Comparison of ENCODE assay signal across 9 mouse cellular contexts in genomic region chr4:63409908-63410582, GRCm38 (mm10). TPM values are rescaled to one million over a fixed set of nuclear protein-coding genes. Genes with fewer than 3 reads are reported as not detected.
DNase-seq lines count a peak whose midpoint lies in the region; ATAC-seq and TF ChIP-seq lines count a peak whose summit lies in the region.
"Had no signal": no experiment of that assay in that cellular context is flagged by ENCODE, and none has a peak within 500 bp of the region (broad histone marks: within the 10 kb centered on the region; RNA-seq: fewer than 3 reads in every experiment).

No protein-coding gene starts in this region.

- no peak for TF ChIP-seq EP300 in MEL (IDR thresholded peaks at IDR 0.05; ENCODE audit: low read depth in 1 of 2, low read length in 2 of 2)

- H3K4me1 ChIP-seq in MEL (ENCODE audit: control insufficient read depth in 1 of 2, insufficient read depth in 2 of 2, low read length in 2 of 2), result peaks cover 12 to 40% of the 10 kb centered on the region in 2 experiments
- peaks cover 30% of the 10 kb centered on the region for H3K4me1 ChIP-seq in intestine, embryonic 16.5 days (ENCODE audit: control insufficient read depth, insufficient read depth, low read length)
- H3K4me1 ChIP-seq in lung, embryonic 16.5 days (replicated peaks; ENCODE audit: control insufficient read depth, insufficient read depth, low read length), result peaks cover 42% of the 10 kb centered on the region
- H3K4me1 ChIP-seq in olfactory bulb, adult 2 months (ENCODE audit: control insufficient read depth, insufficient read depth, low read length), result peaks cover 18% of the 10 kb centered on the region

- TF ChIP-seq POLR2A in MEL (IDR thresholded peaks at IDR 0.05; ENCODE audit: control insufficient read depth in 1 of 2, insufficient read depth in 1 of 2, low read depth in 1 of 2, low read length in 2 of 2, poor library complexity in 1 of 2), result no peak
- TF ChIP-seq POLR2A in olfactory bulb, adult 2 months (IDR thresholded peaks at IDR 0.05; ENCODE audit: insufficient read depth, low read depth, low read length), result no peak

- H3K4me3 ChIP-seq in MEL (ENCODE audit: control insufficient read depth in 1 of 2, insufficient read depth in 1 of 2, low read depth in 2 of 2, low read length in 2 of 2), result peak overlapping the region; percentile 58 to 90
- H3K4me3 ChIP-seq in intestine, embryonic 16.5 days (ENCODE audit: low read length), result peak overlapping the region; percentile 70
- peak overlapping the region; percentile 74 for H3K4me3 ChIP-seq in lung, embryonic 16.5 days (ENCODE audit: low read length)
- peak overlapping the region; percentile 67 for H3K4me3 ChIP-seq in olfactory bulb, adult 2 months (ENCODE audit: insufficient read depth, low read depth, low read length)

- no peak for TF ChIP-seq RAD21 in MEL (IDR thresholded peaks at IDR 0.05; ENCODE audit: low read depth, low read length)

- H3K9ac ChIP-seq in MEL (ENCODE audit: control insufficient read depth, low read depth, low read length, poor library complexity, severe bottlenecking), result peak overlapping the region; percentile 86
- H3K9ac ChIP-seq in intestine, embryonic 16.5 days (ENCODE audit: low read depth, low read length), result peak overlapping the region; percentile 68
- H3K9ac ChIP-seq in lung, embryonic 16.5 days (ENCODE audit: low read length), result peak overlapping the region; percentile 65

- WGBS in intestine, embryonic 16.5 days, result under 1% methylated on average over 39 of the region's 39 CpGs
- 0% methylated on average over 37 of the region's 39 CpGs for WGBS in lung, embryonic 16.5 days
- 1% methylated on average over 39 of the region's 39 CpGs for WGBS in olfactory bulb, adult 2 months

- peak; percentile 86 for ATAC-seq in intestine, embryonic 16.5 days
- ATAC-seq in lung, embryonic 16.5 days (ENCODE audit: low read depth), result peak; percentile 78

- peak; percentile 92 for DNase-seq in CD4-positive helper T cell, adult 2 months (ENCODE audit: low read depth, low spot score)
- DNase-seq in MEL (ENCODE audit: low read depth, low spot score), result peak; percentile 86
- DNase-seq in embryo, embryonic 11.5 days (ENCODE audit: low read depth, low spot score), result peak; percentile 46
- DNase-seq in heart, adult 11 months, result peak; percentile 99
- DNase-seq in thymus, postnatal 36 days, result peak; percentile 74 to 83

- H3K79me2 ChIP-seq in MEL (ENCODE audit: control insufficient read depth, insufficient read depth, low read length, poor library complexity), result peaks cover 6% of the 10 kb centered on the region; the same call in 1 of the 2 replicates

- H3K27ac ChIP-seq in MEL (ENCODE audit: control insufficient read depth, low read depth, low read length), result peak overlapping the region; percentile 93
- H3K27ac ChIP-seq in intestine, embryonic 16.5 days (ENCODE audit: low read length), result peak overlapping the region; percentile 41; the same call in 1 of the 2 replicates
- peak overlapping the region; percentile 77 for H3K27ac ChIP-seq in lung, embryonic 16.5 days (ENCODE audit: low read length)
- no peak overlapping the region for H3K27ac ChIP-seq in olfactory bulb, adult 2 months (ENCODE audit: insufficient read depth, low read depth, low read length)

- H3K27me3 ChIP-seq in MEL (ENCODE audit: control insufficient read depth in 1 of 2, insufficient read depth in 2 of 2, low read length in 2 of 2), result no peaks in the 10 kb centered on the region
- no peaks in the 10 kb centered on the region for H3K27me3 ChIP-seq in intestine, embryonic 16.5 days (replicated peaks; ENCODE audit: control insufficient read depth, insufficient read depth, low read length)
- no peaks in the 10 kb centered on the region; the same call in 1 of the 2 replicates for H3K27me3 ChIP-seq in lung, embryonic 16.5 days (ENCODE audit: control insufficient read depth, insufficient read depth, low read depth, low read length)

- H3K9me3 ChIP-seq in MEL (replicated peaks; ENCODE audit: insufficient read depth, low read length), result no peaks in the 10 kb centered on the region
- no peaks in the 10 kb centered on the region for H3K9me3 ChIP-seq in intestine, embryonic 16.5 days (ENCODE audit: control insufficient read depth, low read length)
- no peaks in the 10 kb centered on the region for H3K9me3 ChIP-seq in lung, embryonic 16.5 days (ENCODE audit: control insufficient read depth, low read length)

- no peak for TF ChIP-seq CTCF in MEL (IDR thresholded peaks at IDR 0.05 in 2 of 3, conservative IDR thresholded peaks at IDR 0.05 in 1 of 3; ENCODE audit: control insufficient read depth in 1 of 3, insufficient read depth in 1 of 3, low read depth in 2 of 3, low read length in 3 of 3, poor library complexity in 1 of 3, severe bottlenecking in 1 of 3)
- TF ChIP-seq CTCF in olfactory bulb, adult 2 months (IDR thresholded peaks at IDR 0.05; ENCODE audit: insufficient read depth, low read depth, low read length), result no peak

- H3K4me2 ChIP-seq in intestine, embryonic 16.5 days (ENCODE audit: low read depth, low read length), result peak overlapping the region; percentile 98
- H3K4me2 ChIP-seq in lung, embryonic 16.5 days (ENCODE audit: low read depth, low read length), result peak overlapping the region; percentile 100

- H3K36me3 ChIP-seq in MEL (ENCODE audit: control insufficient read depth in 1 of 2, insufficient read depth in 2 of 2, low read length in 2 of 2), result peaks cover 0 to 25% of the 10 kb centered on the region in 2 experiments; a peak in 2 of 4 replicates
- no peaks in the 10 kb centered on the region for H3K36me3 ChIP-seq in intestine, embryonic 16.5 days (ENCODE audit: control insufficient read depth, insufficient read depth, low read length)
- no peaks in the 10 kb centered on the region for H3K36me3 ChIP-seq in lung, embryonic 16.5 days (ENCODE audit: control insufficient read depth, insufficient read depth, low read length)

TF ChIP-seq in MEL, 35 proteins besides CTCF, POLR2A, EP300 and RAD21:
- TF ChIP-seq JUND (IDR thresholded peaks at IDR 0.05; ENCODE audit: low read depth, low read length), result no peak
- TF ChIP-seq MAZ (IDR thresholded peaks at IDR 0.05; ENCODE audit: low read depth, low read length), result no peak
- 0 out of 2 replicates have a peak, but pooled peaks have one; percentile 60 for TF ChIP-seq MXI1 (IDR thresholded peaks at IDR 0.05; ENCODE audit: low read depth, low read length)
- no peak for TF ChIP-seq ZNF384 (IDR thresholded peaks at IDR 0.05; ENCODE audit: low read depth, low read length)
TF ChIP-seq in MEL: peak in this region for 1.

RNA-seq across cellular contexts. Expression of gene Akna, which starts 6.9 kb away (rescaled TPM):
- 3.9 and 6.2 TPM in 2 replicates for total RNA-seq in MEL (2012; rRNA removed)
- polyA plus RNA-seq in MEL (2012; ENCODE audit: insufficient read depth in 1 of 2, insufficient read length in 2 of 2, low read depth in 1 of 2, low replicate concordance in 2 of 2, missing spikeins in 1 of 2), result 10 to 100 TPM in 1 of 2 experiments, not detected in 1; 14.1 TPM
- polyA plus RNA-seq in intestine, embryonic 16.5 days (2015; fragmentation: Nextera tagmentation; extraction: Ambion mirVana), result 5.3 and 5.4 TPM in 2 replicates
- 10.2 and 10.6 TPM in 2 replicates for polyA plus RNA-seq in lung, embryonic 16.5 days (2015; fragmentation: Nextera tagmentation; extraction: Ambion mirVana)
- polyA plus RNA-seq in olfactory bulb, adult 2 months (2012; ENCODE audit: insufficient read depth, insufficient read length, low replicate concordance, missing spikeins), result not detected in 2 replicates

RNA-seq across cellular contexts. Expression of gene Orm2, which starts 47.8 kb away (rescaled TPM):
- total RNA-seq in MEL (2012; rRNA removed), result not detected in 2 replicates
- polyA plus RNA-seq in MEL (2012; ENCODE audit: insufficient read depth in 1 of 2, insufficient read length in 2 of 2, low read depth in 1 of 2, low replicate concordance in 2 of 2, missing spikeins in 1 of 2), result not detected
- polyA plus RNA-seq in intestine, embryonic 16.5 days (2015; fragmentation: Nextera tagmentation; extraction: Ambion mirVana), result not detected in 2 replicates
- polyA plus RNA-seq in lung, embryonic 16.5 days (2015; fragmentation: Nextera tagmentation; extraction: Ambion mirVana), result not detected in 2 replicates
- polyA plus RNA-seq in olfactory bulb, adult 2 months (2012; ENCODE audit: insufficient read depth, insufficient read length, low replicate concordance, missing spikeins), result not detected in 2 replicates
- total RNA-seq: layer of hippocampus, adult 18-20 months had no signal

RNA-seq across cellular contexts. Expression of gene Orm3, which starts 54.1 kb away (rescaled TPM):
- not detected in 2 replicates for total RNA-seq in MEL (2012; rRNA removed)
- not detected for polyA plus RNA-seq in MEL (2012; ENCODE audit: insufficient read depth in 1 of 2, insufficient read length in 2 of 2, low read depth in 1 of 2, low replicate concordance in 2 of 2, missing spikeins in 1 of 2)
- polyA plus RNA-seq in intestine, embryonic 16.5 days (2015; fragmentation: Nextera tagmentation; extraction: Ambion mirVana), result not detected in 2 replicates
- not detected in 2 replicates for polyA plus RNA-seq in lung, embryonic 16.5 days (2015; fragmentation: Nextera tagmentation; extraction: Ambion mirVana)
- not detected in 2 replicates for polyA plus RNA-seq in olfactory bulb, adult 2 months (2012; ENCODE audit: insufficient read depth, insufficient read length, low replicate concordance, missing spikeins)
- total RNA-seq: layer of hippocampus, adult 18-20 months had no signal

Comparison
In these comparisons a context has a peak if more than half of its experiments do, and no peak if none do; other contexts are left out.
1. DNase-seq: peak in every context shown above with its lines; median percentile 99 in heart, adult 11 months; 92 in CD4-positive helper T cell, adult 2 months; 86 in MEL; 78 in thymus, postnatal 36 days; 46 in embryo, embryonic 11.5 days.